Mouse (Mus musculus): ENCODE measurements around the gene Rell1. TPM values are rescaled to one million over a fixed set of nuclear protein-coding genes. Genes with fewer than 3 reads are reported as not detected.

Gene Rell1
- polyA plus RNA-seq, 1 experiment from 2014 or later = 10.7 TPM

DNA sequence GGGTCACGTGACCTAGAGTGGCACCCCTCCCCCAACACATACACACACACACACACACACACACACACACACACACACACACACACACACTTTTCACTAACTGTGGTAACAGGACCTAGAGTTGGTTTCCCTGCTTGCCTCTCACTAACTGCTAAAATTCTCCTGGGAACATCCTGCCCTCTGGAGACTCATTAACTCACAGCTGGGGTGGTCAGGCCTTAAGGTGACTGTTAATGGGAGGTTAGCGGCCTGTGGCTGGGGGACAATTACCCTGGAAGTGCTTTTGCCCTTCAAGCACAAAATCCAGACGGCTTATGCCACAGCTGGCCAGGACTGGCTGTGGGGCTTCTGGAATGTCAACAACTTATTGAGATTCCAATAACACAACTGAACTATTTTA lies 101.3 kb downstream of the Rell1 start:
- H3K4me3 ChIP-seq (ENCODE audit: low read depth, low read length) = no peak overlapping the region
- H3K4me1 ChIP-seq (ENCODE audit: control insufficient read depth, insufficient read depth, low read length) = peaks cover 9% of the 10 kb centered on the region
- no peak for ATAC-seq (ENCODE audit: insufficient read depth, low FRiP score, low TSS enrichment)
- H3K9me3 ChIP-seq (ENCODE audit: control insufficient read depth, low read length) = no peaks in the 10 kb centered on the region
- H3K36me3 ChIP-seq (ENCODE audit: control insufficient read depth, insufficient read depth, low read length) = no peaks in the 10 kb centered on the region
- 32% methylated on average over 3 of the region's 3 CpGs for WGBS
- H3K27me3 ChIP-seq (ENCODE audit: control insufficient read depth, insufficient read depth, low read length) = no peaks in the 10 kb centered on the region
- H3K27ac ChIP-seq (ENCODE audit: low read depth, low read length) = no peak overlapping the region
- no peak for DNase-seq (ENCODE audit: low spot score)
- no peak overlapping the region for H3K4me2 ChIP-seq (ENCODE audit: low read depth)
- no peak overlapping the region for H3K9ac ChIP-seq (ENCODE audit: low read length)

DNA sequence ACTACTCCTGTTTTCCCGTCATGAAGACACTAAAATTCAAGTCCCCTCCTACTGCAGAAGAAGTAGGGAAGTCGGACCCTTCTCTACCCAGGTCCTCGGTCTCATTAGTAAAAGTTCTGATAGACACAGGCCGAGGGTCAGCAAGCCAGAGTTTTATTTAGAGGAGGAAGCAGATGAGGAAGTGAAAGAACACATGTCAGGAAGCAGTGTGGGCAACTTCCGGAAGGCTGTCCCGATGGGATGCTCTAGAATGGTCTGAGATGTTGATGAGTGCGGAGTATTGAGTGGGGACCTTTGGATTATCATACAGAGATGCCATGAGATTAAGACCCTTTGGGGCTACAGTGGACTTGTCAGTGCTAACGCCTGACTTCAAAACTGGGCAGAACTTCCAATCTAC lies 109.8 kb downstream of the Rell1 start:
- Histone ChIP-seq H3K27me3 (ENCODE audit: control insufficient read depth, insufficient read depth, low read length) (no peaks in the 10 kb centered on the region), H3K4me2 (ENCODE audit: low read depth) (no peak overlapping the region), H3K36me3 (ENCODE audit: control insufficient read depth, insufficient read depth, low read length) (no peaks in the 10 kb centered on the region), H3K4me3 (ENCODE audit: low read depth, low read length) (no peak overlapping the region), H3K27ac (ENCODE audit: low read depth, low read length) (no peak overlapping the region), H3K9ac (ENCODE audit: low read length) (no peak overlapping the region), H3K4me1 (ENCODE audit: control insufficient read depth, insufficient read depth, low read length) (no peaks in the 10 kb centered on the region), H3K9me3 (ENCODE audit: control insufficient read depth, low read length) (no peaks in the 10 kb centered on the region)
- WGBS = 90% methylated on average over 8 of the region's 8 CpGs
- DNase-seq (ENCODE audit: low spot score) (no peak), ATAC-seq (ENCODE audit: insufficient read depth, low FRiP score, low TSS enrichment) (no peak)

Other genes with a start within 250 kb of the Rell1 start
- 2.1 TPM in 2 replicates for gene 0610040J01Rik, start 156.5 kb downstream of the Rell1 start, polyA plus RNA-seq (2014; fragmentation: Nextera tagmentation; extraction: Ambion mirVana)
- gene Pgm2, start 124.1 kb upstream of the Rell1 start, polyA plus RNA-seq (2014; fragmentation: Nextera tagmentation; extraction: Ambion mirVana) = 30.0 and 30.9 TPM in 2 replicates
- 32.4 and 33.3 TPM in 2 replicates for gene Tbc1d1, start 187.4 kb upstream of the Rell1 start, polyA plus RNA-seq (2014; fragmentation: Nextera tagmentation; extraction: Ambion mirVana)

Data from neural tube, embryonic 11.5 days (tissue).